8 mouse cellular contexts compared by ENCODE assay signal in the genomic region with DNA sequence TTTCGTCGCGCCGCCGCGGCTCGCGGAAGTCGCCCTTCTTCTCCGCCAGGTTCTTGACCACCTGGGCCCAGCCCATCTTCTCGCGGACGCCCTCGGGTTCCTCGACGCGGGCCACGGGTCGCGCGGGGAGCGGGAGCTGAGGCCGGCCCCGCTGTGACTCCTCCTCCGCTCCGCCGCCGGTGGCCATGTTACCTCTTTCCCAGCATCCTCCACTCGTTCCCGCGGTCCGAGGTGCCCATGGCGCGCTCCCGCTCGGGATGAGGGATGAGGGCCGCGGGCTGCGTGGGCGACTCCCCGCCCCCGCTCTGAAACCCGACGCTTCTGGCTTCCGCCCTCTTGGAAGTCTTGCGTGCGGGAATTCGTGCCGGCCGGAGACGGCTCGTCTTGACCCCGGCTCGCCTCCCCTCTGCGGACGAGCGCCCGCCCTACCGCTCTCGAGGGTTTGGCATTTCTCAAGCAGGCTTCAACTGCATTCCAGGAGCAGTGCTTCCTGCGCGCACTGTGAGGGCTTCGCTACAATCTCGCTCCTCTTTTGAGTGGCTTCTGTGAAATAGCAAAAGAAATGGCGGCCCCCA. TPM values are rescaled to one million over a fixed set of nuclear protein-coding genes. Genes with fewer than 3 reads are reported as not detected.
DNase-seq lines count a peak whose midpoint lies in the region; ATAC-seq and TF ChIP-seq lines count a peak whose summit lies in the region.

A gene (minus strand): TSS at position 437 of the 575 bp plus-strand sequence.

- peak within 1 kb of the TSS; percentile 94 for H3K27ac ChIP-seq in forebrain, embryonic 14.5 days (ENCODE audit: low read depth, low read length)
- peak within 1 kb of the TSS; percentile 98 for H3K27ac ChIP-seq in heart, postnatal 0 days (ENCODE audit: low read depth)
- H3K27ac ChIP-seq in liver, embryonic 12.5 days: peak within 1 kb of the TSS; percentile 93

- H3K4me2 ChIP-seq in forebrain, embryonic 14.5 days (ENCODE audit: low read length): peak within 1 kb of the TSS; percentile 86
- peak within 1 kb of the TSS; percentile 82 for H3K4me2 ChIP-seq in heart, postnatal 0 days (ENCODE audit: low read depth, low read length)
- H3K4me2 ChIP-seq in liver, embryonic 12.5 days: peak within 1 kb of the TSS; percentile 91

- H3K4me3 ChIP-seq in forebrain, embryonic 14.5 days (ENCODE audit: low read depth, low read length): peak within 1 kb of the TSS; percentile 94
- H3K4me3 ChIP-seq in heart, postnatal 0 days (ENCODE audit: low read depth, low read length): peak within 1 kb of the TSS; percentile 89
- peak within 1 kb of the TSS; percentile 98 for H3K4me3 ChIP-seq in liver, embryonic 12.5 days

- H3K27me3 ChIP-seq in forebrain, embryonic 14.5 days (replicated peaks; ENCODE audit: control insufficient read depth, insufficient read depth, low read length): no peaks in the 10 kb centered on the region
- no peaks in the 10 kb centered on the region for H3K27me3 ChIP-seq in heart, postnatal 0 days (ENCODE audit: control insufficient read depth, insufficient read depth, low read length)
- H3K27me3 ChIP-seq in liver, embryonic 12.5 days (replicated peaks): no peaks in the 10 kb centered on the region

- H3K4me1 ChIP-seq in forebrain, embryonic 14.5 days (ENCODE audit: control insufficient read depth, insufficient read depth, low read length): peaks cover 20% of the 10 kb centered on the region
- peaks cover 28% of the 10 kb centered on the region for H3K4me1 ChIP-seq in heart, postnatal 0 days (ENCODE audit: control insufficient read depth, insufficient read depth)
- peaks cover 50% of the 10 kb centered on the region for H3K4me1 ChIP-seq in liver, embryonic 12.5 days

- peak; percentile 83 for DNase-seq in ES-CJ7 (ENCODE audit: low read depth, low spot score)
- peak; percentile 90 for DNase-seq in cerebellum, adult 11-12 months
- DNase-seq in forebrain, embryonic 14.5 days (ENCODE audit: low spot score): peak; percentile 91
- peak; percentile 93 for DNase-seq in heart, postnatal 0 days (ENCODE audit: low spot score)
- DNase-seq in kidney, postnatal 25 days: peak; percentile 85 to 94
- peak; percentile 51 for DNase-seq in naive thymus-derived CD4-positive, alpha-beta T cell, adult 2 months (ENCODE audit: low read depth)
- peak; percentile 79 to 90 for DNase-seq in spleen, postnatal 4 days (ENCODE audit: low spot score in 2 of 2)

- no peaks in the 10 kb centered on the region for H3K9me3 ChIP-seq in forebrain, embryonic 14.5 days (replicated peaks; ENCODE audit: control insufficient read depth, low read length)
- no peaks in the 10 kb centered on the region for H3K9me3 ChIP-seq in heart, postnatal 0 days (replicated peaks; ENCODE audit: control insufficient read depth, low read length)
- peaks cover 9% of the 10 kb centered on the region for H3K9me3 ChIP-seq in liver, embryonic 12.5 days (replicated peaks)

- H3K9ac ChIP-seq in forebrain, embryonic 14.5 days (ENCODE audit: low read length): peak within 1 kb of the TSS; percentile 99
- peak within 1 kb of the TSS; percentile 98 for H3K9ac ChIP-seq in heart, postnatal 0 days (replicated peaks; ENCODE audit: low read depth, low read length)
- peak within 1 kb of the TSS; percentile 98 for H3K9ac ChIP-seq in liver, embryonic 12.5 days

- no peaks in the 10 kb centered on the region for H3K36me3 ChIP-seq in forebrain, embryonic 14.5 days (ENCODE audit: control insufficient read depth, insufficient read depth, low read length)
- H3K36me3 ChIP-seq in heart, postnatal 0 days (replicated peaks; ENCODE audit: control insufficient read depth, insufficient read depth, low read length): no peaks in the 10 kb centered on the region
- peaks cover 14% of the 10 kb centered on the region for H3K36me3 ChIP-seq in liver, embryonic 12.5 days

- peak; percentile 83 for ATAC-seq in forebrain, embryonic 14.5 days
- ATAC-seq in heart, postnatal 0 days (ENCODE audit: insufficient read depth, low read depth): peak; percentile 84
- peak; percentile 78 for ATAC-seq in liver, embryonic 12.5 days

- no peak for TF ChIP-seq CTCF in heart, postnatal 0 days (IDR thresholded peaks at IDR 0.05; ENCODE audit: low read depth)

- under 1% methylated on average over 53 of the region's 65 CpGs for WGBS in forebrain, embryonic 14.5 days
- under 1% methylated on average over 60 of the region's 65 CpGs for WGBS in heart, postnatal 0 days
- WGBS in liver, embryonic 12.5 days (ENCODE audit: insufficient replicate concordance): under 1% methylated on average over 65 of the region's 65 CpGs

- peak; percentile 62; the same call in 1 of the 2 replicates for TF ChIP-seq EP300 in heart, postnatal 0 days (IDR thresholded peaks at IDR 0.05; ENCODE audit: low read depth)

RNA-seq across cellular contexts. Expression of the gene that starts here (rescaled TPM):
- polyA plus RNA-seq in forebrain, embryonic 14.5 days (2014; fragmentation: Nextera tagmentation; extraction: Ambion mirVana): 17.3 and 18.2 TPM in 2 replicates
- total RNA-seq in heart, postnatal 0 days (2014; rRNA removed; ENCODE audit: low replicate concordance): 21.1 and 27.2 TPM in 2 replicates
- 18.3 and 20.6 TPM in 2 replicates for polyA plus RNA-seq in heart, postnatal 0 days (2015; fragmentation: Nextera tagmentation; extraction: Ambion mirVana)
- polyA plus RNA-seq in liver, embryonic 12.5 days (2016; fragmentation: Nextera tagmentation; extraction: Ambion mirVana): 29.4 and 29.7 TPM in 2 replicates

Comparison
In these comparisons a context has a peak if more than half of its experiments do, and no peak if none do; other contexts are left out.
1. Peak in every context shown above with its lines: DNase-seq, ATAC-seq, H3K4me3 ChIP-seq and H3K27ac ChIP-seq.